Mouse (Mus musculus) urinary bladder, adult 2 months (tissue): Measurements from ENCODE around the gene G3bp2. TPM values are rescaled to one million over a fixed set of nuclear protein-coding genes. Genes with fewer than 3 reads are reported as not detected.
"Not testable (repeated sequence)": the region's sequence is repeated elsewhere in the genome, so short reads cannot be mapped to it uniquely, and the experiment has no call there.

ENCODE experiments used
- DNase-seq: peaks from one replicate; pipeline ENCODE4 v3.0.0; 2022; ENCODE audit warnings: low spot score
- polyA plus RNA-seq: library from polyadenylated mRNA; depleted of rRNA; stranded (reverse); fragments of >200 nt; gene quantifications from 2 replicates; pipeline ENCODE4 v1.2.3, GENCODE M21; 2012; rRNA removed

G3bp2 gene
- polyA plus RNA-seq = 68.4 and 76.6 TPM in 2 replicates

GRCm38 (mm10) chr5:92083417-92084038 lies at the start of gene G3bp2:
Gene G3bp2, minus strand, starts transcription at chr5:92083719.
- peak; percentile 97 for DNase-seq

- not testable (repeated sequence) for DNase-seq
These were observed 49.5 kb upstream of the G3bp2 start for GRCm38 (mm10) chr5:92133006-92133405.

GRCm38 (mm10) chr5:92132127-92132526 lies 48.6 kb upstream of the G3bp2 start:
- no peak for DNase-seq

GRCm38 (mm10) chr5:92130040-92130682 lies 46.6 kb upstream of the G3bp2 start:
- DNase-seq = no peak

- DNase-seq = no peak
These were observed 45.8 kb upstream of the G3bp2 start for GRCm38 (mm10) chr5:92129321-92129768.

GRCm38 (mm10) chr5:92128570-92128969 lies 45.1 kb upstream of the G3bp2 start:
- no peak for DNase-seq

GRCm38 (mm10) chr5:92127751-92128150 lies 44.2 kb upstream of the G3bp2 start:
- DNase-seq = no peak

GRCm38 (mm10) chr5:92127141-92127625 lies 43.7 kb upstream of the G3bp2 start:
- DNase-seq = no peak

GRCm38 (mm10) chr5:92125446-92125845 lies 41.9 kb upstream of the G3bp2 start:
- no peak for DNase-seq

- no peak for DNase-seq
These were observed 38.1 kb upstream of the G3bp2 start for GRCm38 (mm10) chr5:92121636-92122035.

- peak; percentile 37 for DNase-seq
These were observed 34.4 kb upstream of the G3bp2 start for GRCm38 (mm10) chr5:92117823-92118403.

- no peak for DNase-seq
These were observed 31.4 kb upstream of the G3bp2 start for GRCm38 (mm10) chr5:92114939-92115338.

- no peak for DNase-seq
These were observed 30.7 kb upstream of the G3bp2 start for GRCm38 (mm10) chr5:92114223-92114622.

- no peak for DNase-seq
These were observed 30.0 kb upstream of the G3bp2 start for GRCm38 (mm10) chr5:92113484-92113883.

GRCm38 (mm10) chr5:92112585-92112984 lies 29.1 kb upstream of the G3bp2 start:
- no peak for DNase-seq

GRCm38 (mm10) chr5:92112175-92112574 lies 28.7 kb upstream of the G3bp2 start:
- DNase-seq = no peak

- no peak for DNase-seq
These were observed 27.4 kb upstream of the G3bp2 start for GRCm38 (mm10) chr5:92110818-92111355.

- DNase-seq = no peak
These were observed 23.8 kb upstream of the G3bp2 start for GRCm38 (mm10) chr5:92107282-92107681.

- DNase-seq = no peak
These were observed 23.0 kb upstream of the G3bp2 start for GRCm38 (mm10) chr5:92106327-92107125.

GRCm38 (mm10) chr5:92103816-92104415 lies 20.4 kb upstream of the G3bp2 start:
- no peak for DNase-seq

- DNase-seq = no peak
These were observed 19.5 kb upstream of the G3bp2 start for GRCm38 (mm10) chr5:92103062-92103461.
